Mouse (Mus musculus) neural tube, embryonic 14.5 days (tissue): Measurements from ENCODE around the gene Ccdc85c. TPM values are rescaled to one million over a fixed set of nuclear protein-coding genes. Genes with fewer than 3 reads are reported as not detected.

Experiments used
- ATAC-seq: fragments of 200-750 bp; cut with Nextera tagmentation; 2 replicates; pipeline ENCODE4 v1.8.0; 2017; ENCODE audit warnings: low read depth, mild to moderate bottlenecking, moderate TSS enrichment, moderate library complexity
- H3K27ac ChIP-seq: fragments of 300-500 bp; sonication (generic); 2 replicates; pipeline ENCODE4 v1.5.1; 2014; ENCODE audit warnings: low read depth, mild to moderate bottlenecking, control low read depth, low read length, moderate library complexity, mixed read lengths
- H3K27me3 ChIP-seq: fragments of 300-500 bp; sonication (generic); 2 replicates; pipeline ENCODE4 v1.6.1; 2014; ENCODE audit warnings: low read length; ENCODE audit not compliant: control insufficient read depth, insufficient read depth
- H3K36me3 ChIP-seq: fragments of 300-500 bp; sonication (generic); 2 replicates; pipeline ENCODE4 v1.6.1; 2014; ENCODE audit warnings: low read length, mixed read lengths; ENCODE audit not compliant: control insufficient read depth, insufficient read depth
- H3K4me1 ChIP-seq: fragments of 300-500 bp; sonication (generic); 2 replicates; pipeline ENCODE4 v1.6.1; 2014; ENCODE audit warnings: low read length; ENCODE audit not compliant: control insufficient read depth, insufficient read depth
- H3K4me2 ChIP-seq: fragments of 300-500 bp; sonication (generic); 2 replicates; pipeline ENCODE4 v1.6.1; 2014; ENCODE audit warnings: mild to moderate bottlenecking, low read depth, low read length, control low read depth
- H3K4me3 ChIP-seq: fragments of 300-500 bp; sonication (generic); 2 replicates; pipeline ENCODE4 v1.5.1; 2014; ENCODE audit warnings: low read depth, low read length, control low read depth, mixed read lengths
- H3K9ac ChIP-seq: fragments of 300-500 bp; sonication (generic); replicated peaks from 2 replicates; pipeline ENCODE4 v1.6.1; 2014; ENCODE audit warnings: low read depth, mild to moderate bottlenecking, control low read depth, low read length, mixed read lengths
- H3K9me3 ChIP-seq: fragments of 300-500 bp; sonication (generic); 2 replicates; pipeline ENCODE4 v1.6.1; 2016; ENCODE audit warnings: low read length; ENCODE audit not compliant: control insufficient read depth
- WGBS: fragments of 180-500 bp; shearing (Covaris S2); extraction: QIAGEN DNeasy Blood & Tissue Kit; methylation state at CpG from one replicate; pipeline ENCODE4 v1.1.7; 2014; 5-methylcytosine and 5-hydroxymethylcytosine counted together
- polyA plus RNA-seq: library from polyadenylated mRNA; unstranded; fragments of >200 nt; fragmentation: Nextera tagmentation; extraction: Ambion mirVana; gene quantifications from 2 replicates; pipeline ENCODE4 v1.2.1, GENCODE M21; 2014

Gene Ccdc85c
- polyA plus RNA-seq, 1 experiment from 2014 or later: 17.3 TPM

- Histone ChIP-seq H3K9ac (no peak overlapping the region), H3K27me3 (no peaks in the 10 kb centered on the region), H3K4me1 (peaks cover 12% of the 10 kb centered on the region), H3K4me3 (no peak overlapping the region), H3K4me2 (no peak overlapping the region), H3K36me3 (no peaks in the 10 kb centered on the region), H3K9me3 (no peaks in the 10 kb centered on the region), H3K27ac (no peak overlapping the region)
- WGBS: 81% methylated on average over 4 of the region's 4 CpGs
- ATAC-seq: no peak
These were observed 11.2 kb upstream of the Ccdc85c start for GRCm38 (mm10) chr12:108286381-108286780.

- H3K27ac ChIP-seq: peak overlapping the region; percentile 24
These were observed 10.2 kb upstream of the Ccdc85c start for GRCm38 (mm10) chr12:108285225-108286011.

GRCm38 (mm10) chr12:108284455-108285224 lies 9.4 kb upstream of the Ccdc85c start:
- H3K36me3 ChIP-seq: no peaks in the 10 kb centered on the region
- no peaks in the 10 kb centered on the region for H3K27me3 ChIP-seq
- H3K9ac ChIP-seq: no peak overlapping the region
- H3K4me1 ChIP-seq: peaks cover 12% of the 10 kb centered on the region
- WGBS: 37% methylated on average over 14 of the region's 14 CpGs
- H3K27ac ChIP-seq: peak overlapping the region; percentile 24
- peak overlapping the region; percentile 8; the same call in 1 of the 2 replicates for H3K4me2 ChIP-seq
- H3K9me3 ChIP-seq: no peaks in the 10 kb centered on the region
- no peak overlapping the region for H3K4me3 ChIP-seq
- peak; percentile 15; the same call in 1 of the 2 replicates for ATAC-seq

More at GRCm38 (mm10) chr12:108285225-108286011, 10.2 kb upstream of the Ccdc85c start:
- 0 out of 2 replicates have a peak, but pooled peaks have one; percentile 36 for ATAC-seq
- Histone ChIP-seq H3K4me1 (peaks cover 12% of the 10 kb centered on the region), H3K27me3 (no peaks in the 10 kb centered on the region), H3K9me3 (no peaks in the 10 kb centered on the region), H3K4me3 (no peak overlapping the region), H3K4me2 (peak overlapping the region; percentile 8; the same call in 1 of the 2 replicates), H3K9ac (peak overlapping the region; percentile 28), H3K36me3 (no peaks in the 10 kb centered on the region)
- WGBS: 24% methylated on average over 11 of the region's 11 CpGs

GRCm38 (mm10) chr12:108278221-108278918 lies 3.1 kb upstream of the Ccdc85c start:
- ATAC-seq: no peak
- Histone ChIP-seq H3K4me3 (peak overlapping the region; percentile 88; the same call in 1 of the 2 replicates), H3K9me3 (no peaks in the 10 kb centered on the region), H3K27ac (peak overlapping the region; percentile 97), H3K4me1 (peaks cover 32% of the 10 kb centered on the region), H3K27me3 (no peaks in the 10 kb centered on the region), H3K4me2 (peak overlapping the region; percentile 88; the same call in 1 of the 2 replicates), H3K36me3 (no peaks in the 10 kb centered on the region), H3K9ac (no peak overlapping the region)
- 21% methylated on average over 15 of the region's 15 CpGs for WGBS

GRCm38 (mm10) chr12:108277341-108277841 lies 2.2 kb upstream of the Ccdc85c start:
- peak; percentile 5; the same call in 1 of the 2 replicates for ATAC-seq
- H3K27ac ChIP-seq: peak overlapping the region; percentile 97
- WGBS: 3% methylated on average over 12 of the region's 12 CpGs
- no peaks in the 10 kb centered on the region for H3K36me3 ChIP-seq
- H3K4me2 ChIP-seq: peak overlapping the region; percentile 88
- peaks cover 41% of the 10 kb centered on the region for H3K4me1 ChIP-seq
- peak overlapping the region; percentile 21; the same call in 1 of the 2 replicates for H3K9ac ChIP-seq
- H3K27me3 ChIP-seq: no peaks in the 10 kb centered on the region
- H3K4me3 ChIP-seq: peak overlapping the region; percentile 88; the same call in 1 of the 2 replicates
- H3K9me3 ChIP-seq: no peaks in the 10 kb centered on the region

- peak overlapping the region; percentile 74 for H3K9ac ChIP-seq
- no peaks in the 10 kb centered on the region for H3K36me3 ChIP-seq
- H3K27ac ChIP-seq: peak overlapping the region; percentile 97
- H3K4me1 ChIP-seq: peaks cover 54% of the 10 kb centered on the region
- no peaks in the 10 kb centered on the region for H3K27me3 ChIP-seq
- H3K4me2 ChIP-seq: peak overlapping the region; percentile 88
- H3K9me3 ChIP-seq: no peaks in the 10 kb centered on the region
- WGBS: under 1% methylated on average over 44 of the region's 47 CpGs
- peak; percentile 0 for ATAC-seq
- peak overlapping the region; percentile 88 for H3K4me3 ChIP-seq
These were observed 946 bp upstream of the Ccdc85c start for GRCm38 (mm10) chr12:108275920-108276822.

- Histone ChIP-seq H3K4me3 (peak overlapping the region; percentile 88), H3K36me3 (no peaks in the 10 kb centered on the region), H3K9me3 (no peaks in the 10 kb centered on the region), H3K4me1 (peaks cover 60% of the 10 kb centered on the region), H3K9ac (peak overlapping the region; percentile 79), H3K27ac (peak overlapping the region; percentile 97), H3K27me3 (no peaks in the 10 kb centered on the region), H3K4me2 (peak overlapping the region; percentile 88)
- WGBS: 0% methylated on average over 24 of the region's 37 CpGs
- ATAC-seq: peak; percentile 91
These were observed 274 bp upstream of the Ccdc85c start for GRCm38 (mm10) chr12:108275508-108275890.

- H3K4me3 ChIP-seq: peak overlapping the region; percentile 88
- WGBS: under 1% methylated on average over 24 of the region's 35 CpGs
- ATAC-seq: no peak
- H3K4me1 ChIP-seq: peaks cover 72% of the 10 kb centered on the region
- no peaks in the 10 kb centered on the region for H3K27me3 ChIP-seq
- H3K9me3 ChIP-seq: no peaks in the 10 kb centered on the region
- peak overlapping the region; percentile 79 for H3K9ac ChIP-seq
- peak overlapping the region; percentile 97 for H3K27ac ChIP-seq
- H3K4me2 ChIP-seq: peak overlapping the region; percentile 84
- H3K36me3 ChIP-seq: no peaks in the 10 kb centered on the region
These were observed 971 bp downstream of the Ccdc85c start for GRCm38 (mm10) chr12:108274313-108274595.
